ENCODE assay signal across 9 mouse cellular contexts in the genomic region with DNA sequence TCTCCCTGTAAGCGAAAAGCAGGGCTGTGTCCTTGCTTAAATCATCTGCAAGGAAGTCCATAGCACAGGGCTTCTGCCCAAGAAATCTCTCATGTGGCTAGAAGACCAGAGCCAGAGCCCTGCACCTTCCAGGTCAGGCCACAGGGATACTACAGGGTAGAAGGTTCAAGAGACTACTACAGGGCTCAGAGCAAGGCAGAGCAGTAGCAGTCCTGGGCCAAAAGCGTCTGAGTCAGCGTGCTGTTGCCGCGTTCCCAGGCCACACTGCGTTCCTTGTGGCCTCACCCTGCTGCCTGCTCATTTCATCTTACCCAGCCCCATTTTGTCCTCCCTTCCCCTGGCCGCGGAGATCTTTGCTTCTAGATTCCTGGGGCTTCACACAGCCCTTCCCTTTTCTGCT.
DNase-seq lines count a peak whose midpoint lies in the region; ATAC-seq and TF ChIP-seq lines count a peak whose summit lies in the region.
"Had no signal": no experiment of that assay in that cellular context is flagged by ENCODE, and none has a peak within 500 bp of the region (broad histone marks: within the 10 kb centered on the region; RNA-seq: fewer than 3 reads in every experiment).

No protein-coding gene starts in this region.

- intact Hi-C loops in heart, adult 2 months (cut with DNase I): no loop called here
- intact Hi-C loops in gastrocnemius, postnatal 36 days (cut with DNase I): loop anchor here (10.0 kb wide), 1 partner anchor 106 kb away; no protein-coding TSS in a partner anchor

- 70% methylated on average over 8 of the region's 8 CpGs for WGBS in heart, adult 2 months
- WGBS in intestine, postnatal 0 days: 70% methylated on average over 8 of the region's 8 CpGs

- DNase-seq in heart, adult 2 months: peak; percentile 33 to 35
- no peak for DNase-seq in heart, postnatal 4 days
- peak; percentile 37 for DNase-seq in adrenal gland, postnatal 25 days
- DNase-seq in gastrocnemius, postnatal 36 days: peak; percentile 22 to 33
- DNase-seq in kidney, postnatal 25 days: peak; percentile 9 to 46
- DNase-seq in cerebellum, adult 9-11 months: no peak
- DNase-seq in layer of hippocampus, adult 11-12 months (ENCODE audit: low spot score): no peak

- no peak for TF ChIP-seq POLR2A in heart, adult 2 months (IDR thresholded peaks at IDR 0.05; ENCODE audit: insufficient read depth, low read depth, low read length)

- H3K27me3 ChIP-seq in heart, adult 2 months (ENCODE audit: control insufficient read depth, insufficient read depth, low read length): no peaks in the 10 kb centered on the region
- H3K27me3 ChIP-seq in intestine, postnatal 0 days (replicated peaks; ENCODE audit: control insufficient read depth, insufficient read depth, low read length): no peaks in the 10 kb centered on the region
- H3K27me3 ChIP-seq: lung, embryonic 15.5 days had no signal

- no peak overlapping the region for H3K27ac ChIP-seq in heart, adult 2 months
- H3K27ac ChIP-seq in intestine, postnatal 0 days (ENCODE audit: low read depth, low read length): no peak overlapping the region
- H3K27ac ChIP-seq: lung, embryonic 15.5 days had no signal

- TF ChIP-seq CTCF in heart, adult 2 months (IDR thresholded peaks at IDR 0.05): no peak
- no peak for TF ChIP-seq CTCF in intestine, postnatal 0 days (IDR thresholded peaks at IDR 0.05; ENCODE audit: low read depth)

- H3K9ac ChIP-seq in heart, adult 2 months (ENCODE audit: low read depth, low read length): no peak overlapping the region
- no peak overlapping the region for H3K9ac ChIP-seq in intestine, postnatal 0 days (ENCODE audit: low read depth, low read length)
- H3K9ac ChIP-seq: lung, embryonic 15.5 days had no signal

- H3K36me3 ChIP-seq in heart, adult 2 months (ENCODE audit: control insufficient read depth, insufficient read depth, low read length): no peaks in the 10 kb centered on the region
- H3K36me3 ChIP-seq in intestine, postnatal 0 days (ENCODE audit: control insufficient read depth, insufficient read depth): no peaks in the 10 kb centered on the region
- H3K36me3 ChIP-seq: lung, embryonic 15.5 days had no signal

- H3K79me2 ChIP-seq in heart, adult 2 months (replicated peaks; ENCODE audit: control insufficient read depth, insufficient read depth, low read length): no peaks in the 10 kb centered on the region

- H3K9me3 ChIP-seq in intestine, postnatal 0 days (ENCODE audit: control insufficient read depth): no peaks in the 10 kb centered on the region
- H3K9me3 ChIP-seq: lung, embryonic 15.5 days had no signal

- ATAC-seq in intestine, postnatal 0 days: no peak

- H3K4me2 ChIP-seq in intestine, postnatal 0 days (replicated peaks; ENCODE audit: low read depth): no peak overlapping the region
- H3K4me2 ChIP-seq: lung, embryonic 15.5 days had no signal

- TF ChIP-seq EP300 in heart, adult 2 months (IDR thresholded peaks at IDR 0.05; ENCODE audit: insufficient read depth, low read depth, low read length): no peak

- no peaks in the 10 kb centered on the region; the same call in 1 of the 2 replicates for H3K4me1 ChIP-seq in heart, adult 2 months (ENCODE audit: control insufficient read depth, insufficient read depth, low read length)
- no peaks in the 10 kb centered on the region for H3K4me1 ChIP-seq in intestine, postnatal 0 days (replicated peaks; ENCODE audit: control insufficient read depth, insufficient read depth, low read length)
- H3K4me1 ChIP-seq: lung, embryonic 15.5 days had no signal

- H3K4me3 ChIP-seq in heart, adult 2 months: no peak overlapping the region
- H3K4me3 ChIP-seq in intestine, postnatal 0 days (ENCODE audit: low read depth, low read length): no peak overlapping the region
- H3K4me3 ChIP-seq: lung, embryonic 15.5 days had no signal

Comparison
In these comparisons a context has a peak if more than half of its experiments do, and no peak if none do; other contexts are left out.
1. DNase-seq: peak in heart, adult 2 months (2 of 2), adrenal gland, postnatal 25 days (single experiment), gastrocnemius, postnatal 36 days (2 of 2) and kidney, postnatal 25 days (2 of 2); none in heart, postnatal 4 days (single experiment), cerebellum, adult 9-11 months (single experiment) and layer of hippocampus, adult 11-12 months (single experiment).